Mouse (Mus musculus) embryonic stem cell, embryonic (primary cell): ENCODE measurements around the gene Tmem190.

Experiments
- CTCF ChIA-PET, 4 experiments: fragments of 300-600 bp in 2 of 4; fragments of 350-600 bp in 2 of 4; sonication (Branson Sonifier 250); formaldehyde crosslinking; loops; one replicate each; lab custom pipeline; 2022; ENCODE audit warnings: inconsistent platforms in 2 of 4; lab: Charles Lee
- POLR2A ChIA-PET, 4 experiments: fragments of 300-600 bp in 2 of 4; fragments of 350-600 bp in 2 of 4; sonication (Branson Sonifier 250); formaldehyde crosslinking; loops; one replicate each; lab custom pipeline; 2022; ENCODE audit warnings: antibody characterized with exemption in 4 of 4, inconsistent platforms in 1 of 4; lab: Charles Lee

Gene Tmem190

GRCm38 (mm10) chr7:4782759-4783158 lies at the start of gene Tmem190, which contains the start of gene Il11:
Gene Tmem190, plus strand, starts transcription at chr7:4782937.
Gene Il11, minus strand, starts transcription at chr7:4782859.
- ChIA-PET POLR2A (interaction anchor here (0.5 to 9.8 kb wide), 17 partner anchors 10 to 251 kb away, joined by 3 to 132 read pairs (median 6); partner anchors contain the start of genes Rpl28 (in 4 of the 4), Cox6b2 (in 2 of the 4) and Ube2s (in 2 of the 4)), CTCF (interaction anchor here in 3 of 4 experiments (0.6 to 1.4 kb wide), 3 partner anchors 24 to 255 kb away, joined by 3 to 4 read pairs (median 3); no protein-coding TSS in a partner anchor)

- POLR2A ChIA-PET: interaction anchor here in 2 of 4 experiments (0.7 to 2.8 kb wide), 4 partner anchors 19 to 60 kb away, joined by 3 to 13 read pairs (median 5); partner anchors contain the start of genes Cox6b2 (in 1 of the 2), Rpl28 (in 1 of the 2) and Tmem238 (in 1 of the 2)
- CTCF ChIA-PET: interaction anchor here in 2 of 4 experiments (0.6 to 1.1 kb wide), 2 partner anchors 28 to 60 kb away, joined by 3 to 4 read pairs; partner anchors contain the start of gene Rpl28 (in 1 of the 2)
Measured at GRCm38 (mm10) chr7:4732968-4733392, 49.8 kb upstream of the Tmem190 start.

- POLR2A ChIA-PET: interaction anchor here (0.6 to 10.9 kb wide), 102 partner anchors 9 to 1328 kb away, joined by 3 to 419 read pairs (median 5); partner anchors contain the start of genes Cox6b2 (in 3 of the 4), Hspbp1 (in 3 of the 4), Rpl28 (in 3 of the 4) and Tmem238 (in 3 of the 4)
- CTCF ChIA-PET: interaction anchor here in 3 of 4 experiments (0.6 to 2.0 kb wide), 12 partner anchors 13 to 230 kb away, joined by 3 to 23 read pairs (median 4); partner anchors contain the start of genes Cox6b2 (in 1 of the 3), Hspbp1 (in 1 of the 3), Isoc2a (in 1 of the 3) and Tmem150b (in 1 of the 3)
Measured at GRCm38 (mm10) chr7:4739041-4739543, 43.6 kb upstream of the Tmem190 start.

GRCm38 (mm10) chr7:4739544-4740275 lies 43.0 kb upstream of the Tmem190 start, which contains the start of gene Kmt5c:
Gene Kmt5c, plus strand, starts transcription at chr7:4740115.
- CTCF ChIA-PET: interaction anchor here (0.6 to 2.0 kb wide), 17 partner anchors 9 to 231 kb away, joined by 3 to 23 read pairs (median 3); partner anchors contain the start of genes Cox6b2 (in 1 of the 4), Hspbp1 (in 1 of the 4), Isoc2a (in 1 of the 4) and Rpl28 (in 1 of the 4)
- POLR2A ChIA-PET: interaction anchor here (0.5 to 10.9 kb wide), 122 partner anchors 9 to 1532 kb away, joined by 3 to 419 read pairs (median 4); partner anchors contain the start of genes Cox6b2 (in 3 of the 4), Hspbp1 (in 3 of the 4), Isoc2a (in 3 of the 4) and Rpl28 (in 3 of the 4)

DNA sequence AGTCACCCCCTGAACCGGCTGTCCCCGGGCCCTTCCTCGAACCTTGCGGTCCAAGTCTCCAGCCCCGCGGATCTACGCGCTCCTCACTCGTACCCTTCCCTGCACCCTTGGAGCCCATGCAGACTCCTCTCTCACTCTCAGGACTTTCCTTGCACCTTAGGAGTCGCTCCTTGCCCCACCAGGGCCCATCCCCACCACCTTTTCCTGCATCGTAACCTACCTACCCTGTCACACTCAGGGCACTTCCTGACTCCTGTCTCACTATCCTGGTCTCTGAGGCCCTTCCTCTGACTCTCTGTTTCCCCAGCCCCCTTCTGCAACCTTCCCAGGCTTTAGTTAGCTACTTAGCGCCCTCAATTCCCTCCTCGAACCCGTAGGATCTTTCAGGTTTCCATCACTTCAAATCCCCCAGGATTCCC lies 42.4 kb upstream of the Tmem190 start:
- POLR2A ChIA-PET: interaction anchor here (0.6 to 10.9 kb wide), 75 partner anchors 8 to 1533 kb away, joined by 3 to 419 read pairs (median 6); partner anchors contain the start of genes Cox6b2 (in 3 of the 4), Isoc2a (in 3 of the 4), Rpl28 (in 3 of the 4) and Tmem238 (in 3 of the 4)
- CTCF ChIA-PET: interaction anchor here in 3 of 4 experiments (0.6 to 2.0 kb wide), 13 partner anchors 8 to 231 kb away, joined by 3 to 23 read pairs (median 3); partner anchors contain the start of genes Cox6b2 (in 1 of the 3), Isoc2a (in 1 of the 3), Rpl28 (in 1 of the 3) and Tmem150b (in 1 of the 3)

- ChIA-PET POLR2A (interaction anchor here (0.5 to 10.9 kb wide), 34 partner anchors 10 to 617 kb away, joined by 3 to 419 read pairs (median 4); partner anchors contain the start of genes Cox6b2 (in 3 of the 4), Rpl28 (in 3 of the 4), Hspbp1 (in 2 of the 4) and Ube2s (in 2 of the 4)), CTCF (interaction anchor here in 2 of 4 experiments (0.5 to 1.6 kb wide), 2 partner anchors 51 to 320 kb away, joined by 3 to 5 read pairs; partner anchors contain the start of gene Rpl28 (in 1 of the 2))
Measured at GRCm38 (mm10) chr7:4741151-4741550, 41.6 kb upstream of the Tmem190 start.

DNA sequence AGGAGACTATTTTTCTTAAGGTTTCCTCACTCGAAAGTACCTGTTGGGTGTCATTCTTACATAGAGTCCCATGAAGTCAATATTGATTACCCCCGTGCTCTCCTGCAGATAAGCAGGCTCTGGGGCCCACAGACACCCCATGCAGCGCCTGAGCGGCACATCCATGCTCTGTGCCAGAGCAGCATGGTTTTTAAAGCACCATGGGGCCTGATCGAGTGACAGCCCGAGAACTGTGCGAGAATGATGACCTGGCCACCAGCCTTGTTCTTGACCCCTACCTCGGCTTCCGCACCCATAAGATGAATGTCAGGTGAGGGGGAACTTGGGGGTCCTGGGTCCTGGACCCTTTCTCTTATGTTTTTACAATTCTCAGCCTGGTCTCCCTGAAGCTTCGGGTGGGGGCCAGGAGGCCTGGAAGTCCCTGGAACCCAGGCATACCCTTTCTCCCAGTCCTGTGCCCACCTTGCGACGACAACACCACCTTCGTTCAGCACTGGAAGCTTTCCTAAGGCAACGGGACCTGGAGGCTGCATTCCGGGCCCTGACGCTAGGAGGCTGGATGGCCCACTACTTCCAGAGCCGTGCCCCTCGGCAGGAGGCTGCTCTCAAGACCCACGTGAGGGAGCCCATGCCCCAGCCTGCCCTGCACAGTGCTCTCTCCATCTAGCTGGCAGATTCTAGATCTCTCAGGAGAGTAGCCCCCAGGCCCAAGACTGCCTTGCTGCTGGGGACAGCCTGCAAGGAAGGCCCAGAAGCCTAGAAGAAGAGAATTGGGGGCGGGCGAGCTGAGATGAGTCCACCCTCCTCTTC lies 40.9 kb upstream of the Tmem190 start:
- ChIA-PET POLR2A (interaction anchor here (0.6 to 10.9 kb wide), 33 partner anchors 9 to 275 kb away, joined by 3 to 419 read pairs (median 4); partner anchors contain the start of genes Cox6b2 (in 3 of the 4), Rpl28 (in 3 of the 4), Hspbp1 (in 2 of the 4) and Tmem238 (in 2 of the 4)), CTCF (interaction anchor here in 2 of 4 experiments (0.5 to 1.2 kb wide), 2 partner anchors 88 to 319 kb away, joined by 3 read pairs; no protein-coding TSS in a partner anchor)

DNA sequence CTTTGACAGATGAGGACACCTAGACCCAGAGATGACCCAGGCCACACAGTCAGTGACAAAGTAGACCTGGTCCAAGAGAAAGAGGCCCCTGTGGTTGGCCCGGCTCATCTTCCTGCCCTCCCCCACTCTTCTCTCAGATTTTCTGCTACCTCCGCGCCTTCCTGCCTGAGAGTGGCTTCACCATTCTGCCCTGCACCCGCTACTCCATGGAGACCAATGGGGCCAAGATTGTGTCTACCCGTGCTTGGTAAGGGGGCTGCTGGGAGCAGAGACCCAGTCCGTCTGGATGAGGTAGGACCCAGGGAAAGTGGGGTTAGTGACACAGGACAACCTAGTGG lies 40.3 kb upstream of the Tmem190 start:
- POLR2A ChIA-PET: interaction anchor here in 3 of 4 experiments (0.6 to 10.9 kb wide), 15 partner anchors 9 to 100 kb away, joined by 3 to 419 read pairs (median 5); partner anchors contain the start of genes Cox6b2 (in 3 of the 3), Ube2s (in 2 of the 3), Hspbp1 (in 1 of the 3) and Rpl28 (in 1 of the 3)
- CTCF ChIA-PET: interaction anchor here in 1 of 4 experiments (1.2 kb wide), 1 partner anchor 89 kb away, joined by 3 read pairs; no protein-coding TSS in a partner anchor

DNA sequence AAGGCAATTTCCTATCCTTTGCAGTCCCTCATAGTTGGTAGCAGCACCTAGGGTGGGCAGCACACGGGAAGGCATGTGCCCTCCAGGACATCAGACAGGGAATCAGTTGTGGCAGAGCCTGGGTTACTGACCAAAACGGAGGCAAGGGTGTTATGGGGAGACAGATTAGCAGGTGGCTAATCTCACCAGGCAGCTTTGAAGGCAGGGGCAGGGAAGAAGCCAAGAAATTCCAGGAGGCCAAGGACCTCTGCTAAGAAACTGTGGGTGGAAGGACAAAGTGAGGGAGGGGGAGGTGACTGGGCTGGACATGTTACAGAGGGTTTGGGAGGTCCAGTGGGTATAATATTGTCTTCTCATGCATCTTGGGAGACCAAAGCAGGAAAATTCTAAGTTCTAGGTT lies 39.4 kb upstream of the Tmem190 start:
- ChIA-PET CTCF (interaction anchor here in 1 of 4 experiments (0.6 kb wide), 1 partner anchor 39 kb away, joined by 3 read pairs; no protein-coding TSS in a partner anchor), POLR2A (interaction anchor here in 3 of 4 experiments (0.9 to 10.9 kb wide), 8 partner anchors 8 to 99 kb away, joined by 3 to 419 read pairs (median 66); partner anchors contain the start of genes Cox6b2 (in 3 of the 3), Ube2s (in 2 of the 3) and Tmem238 (in 1 of the 3))

DNA sequence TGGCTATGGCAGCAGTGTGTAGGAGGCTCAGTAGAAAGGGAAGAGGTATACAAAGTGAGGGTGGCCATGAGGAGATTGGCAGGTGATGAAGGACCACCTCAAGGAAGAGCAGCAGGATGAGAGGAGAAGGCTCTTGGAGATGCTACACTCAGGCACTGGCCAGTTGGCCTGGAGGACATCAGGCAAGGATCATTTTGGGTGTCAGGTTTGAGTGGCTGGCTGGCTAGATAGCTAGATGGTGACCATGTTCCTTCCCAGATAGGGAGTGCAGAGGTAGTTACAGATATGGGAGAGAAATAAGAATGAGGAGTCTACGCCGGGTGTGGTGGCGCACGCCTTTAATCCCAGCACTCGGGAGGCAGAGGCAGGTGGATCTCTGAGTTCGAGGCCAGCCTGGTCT lies 37.9 kb upstream of the Tmem190 start:
- CTCF ChIA-PET: interaction anchor here in 1 of 4 experiments (0.6 kb wide), 1 partner anchor 182 kb away, joined by 3 read pairs; no protein-coding TSS in a partner anchor
- POLR2A ChIA-PET: interaction anchor here in 3 of 4 experiments (0.5 to 10.8 kb wide), 18 partner anchors 8 to 156 kb away, joined by 3 to 251 read pairs (median 5); partner anchors contain the start of genes Rpl28 (in 3 of the 3), Hspbp1 (in 2 of the 3), Tmem238 (in 2 of the 3) and Cox6b2 (in 1 of the 3)

DNA sequence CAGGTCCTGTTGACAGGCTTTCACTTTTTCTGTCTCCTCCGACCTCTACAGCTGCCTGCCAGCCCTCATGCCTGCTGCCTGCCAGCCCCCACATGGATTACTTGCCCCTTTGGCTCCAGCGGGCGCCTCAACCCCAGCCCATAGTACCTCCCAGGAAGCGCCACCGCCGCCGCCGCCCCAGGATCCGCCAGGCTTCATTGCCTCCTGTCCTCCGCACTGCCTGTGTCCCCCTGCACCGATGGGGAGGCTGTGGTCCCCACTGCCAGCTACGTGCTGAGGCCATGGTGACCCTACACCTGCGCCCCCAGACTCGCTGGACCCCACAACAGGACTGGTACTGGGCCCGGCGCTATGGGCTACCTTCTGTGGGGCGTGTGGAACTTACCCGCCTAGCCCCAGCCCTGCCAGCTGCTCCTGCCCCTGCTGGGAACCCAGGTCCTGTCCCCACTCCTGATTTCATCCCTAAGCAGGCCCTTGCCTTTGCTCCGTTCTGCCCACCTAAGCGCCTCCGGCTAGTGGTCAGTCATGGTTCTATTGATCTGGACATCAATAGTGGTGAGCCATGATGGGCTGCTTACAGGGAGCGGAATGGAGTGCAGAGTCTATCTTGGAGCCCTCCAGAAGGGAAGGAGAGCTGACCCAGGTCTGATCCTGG lies 36.3 kb upstream of the Tmem190 start:
- CTCF ChIA-PET: interaction anchor here in 1 of 4 experiments (0.6 kb wide), 1 partner anchor 44 kb away, joined by 3 read pairs; no protein-coding TSS in a partner anchor
- POLR2A ChIA-PET: interaction anchor here in 3 of 4 experiments (1.0 to 10.8 kb wide), 14 partner anchors 9 to 154 kb away, joined by 3 to 251 read pairs (median 5); partner anchors contain the start of genes Rpl28 (in 3 of the 3), Tmem238 (in 2 of the 3), Hspbp1 (in 1 of the 3) and Ube2s (in 1 of the 3)

DNA sequence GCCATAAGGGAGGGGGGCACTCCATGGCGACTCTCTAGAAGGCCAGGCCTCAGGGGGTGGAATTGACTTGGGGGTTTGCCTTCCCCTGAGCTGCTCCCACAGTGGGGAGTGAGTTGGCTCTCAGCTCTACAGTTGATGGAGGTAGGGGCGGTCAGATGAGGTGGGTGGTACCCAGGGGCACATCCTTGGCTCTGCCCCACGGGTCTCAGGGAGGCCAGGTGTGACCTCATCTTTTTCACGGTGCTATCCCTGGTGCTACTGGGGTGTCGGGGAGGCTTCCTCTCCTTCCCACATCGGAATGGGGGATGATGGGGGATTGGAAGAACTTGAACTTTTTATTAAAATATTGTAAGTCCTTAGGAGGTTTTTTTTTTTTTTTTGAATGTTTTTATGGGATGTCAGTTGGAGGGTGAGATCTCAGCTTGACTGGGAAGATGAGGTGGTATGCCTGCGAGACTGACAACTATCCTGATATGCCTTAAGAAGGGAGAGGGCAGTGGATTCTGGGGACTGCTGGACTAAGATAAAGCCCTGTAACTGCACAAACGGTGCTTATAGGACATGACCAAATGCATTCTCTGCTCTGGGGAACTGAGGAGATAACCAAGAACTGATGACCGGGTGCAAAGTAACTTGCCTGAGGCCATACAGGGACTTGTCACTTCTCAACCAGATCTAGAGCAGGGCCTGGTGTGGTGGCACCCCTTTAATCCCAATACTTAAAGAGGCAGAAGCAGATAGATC lies 35.4 kb upstream of the Tmem190 start:
- CTCF ChIA-PET: no interaction called here
- POLR2A ChIA-PET: interaction anchor here in 2 of 4 experiments (1.0 to 10.8 kb wide), 12 partner anchors 8 to 153 kb away, joined by 3 to 419 read pairs (median 9); partner anchors contain the start of genes Kmt5c (in 2 of the 2), Rpl28 (in 2 of the 2), Tmem238 (in 2 of the 2) and Hspbp1 (in 1 of the 2)

GRCm38 (mm10) chr7:4748321-4748720 lies 34.4 kb upstream of the Tmem190 start:
- ChIA-PET CTCF (interaction anchor here in 3 of 4 experiments (0.8 to 1.2 kb wide), 3 partner anchors 8 to 48 kb away, joined by 3 to 4 read pairs (median 3); partner anchors contain the start of gene Kmt5c (in 1 of the 3)), POLR2A (interaction anchor here in 3 of 4 experiments (0.7 to 10.8 kb wide), 26 partner anchors 9 to 265 kb away, joined by 3 to 419 read pairs (median 6); partner anchors contain the start of genes Kmt5c (in 3 of the 3), Rpl28 (in 3 of the 3), Ube2s (in 3 of the 3) and Tmem238 (in 2 of the 3))

- ChIA-PET POLR2A (interaction anchor here (0.6 to 10.8 kb wide), 29 partner anchors 10 to 265 kb away, joined by 3 to 419 read pairs (median 6); partner anchors contain the start of genes Kmt5c (in 4 of the 4), Rpl28 (in 3 of the 4), Ube2s (in 3 of the 4) and Tmem238 (in 2 of the 4)), CTCF (interaction anchor here in 1 of 4 experiments (1.2 kb wide), 1 partner anchor 44 kb away, joined by 4 read pairs; no protein-coding TSS in a partner anchor)
Measured at GRCm38 (mm10) chr7:4749169-4749568, 33.6 kb upstream of the Tmem190 start.
